Mouse (Mus musculus): ENCODE measurements around the gene Slc25a34.

Gene Slc25a34

GRCm38 (mm10) chr4:141623666-141624065, at the start of gene Slc25a34:
TSS of gene Slc25a34 (minus strand) at chr4:141623821.
- DNase-seq (ENCODE audit: low spot score in 2 of 2), result peak in 1 of 2 experiments; percentile 31

GRCm38 (mm10) chr4:141672325-141672724, 48.7 kb upstream of the Slc25a34 start:
- DNase-seq (ENCODE audit: low spot score in 2 of 2), result no peak

GRCm38 (mm10) chr4:141671389-141671788, 47.8 kb upstream of the Slc25a34 start:
- no peak for DNase-seq (ENCODE audit: low spot score in 2 of 2)

GRCm38 (mm10) chr4:141669898-141670712, 46.5 kb upstream of the Slc25a34 start:
- no peak for DNase-seq (ENCODE audit: low spot score in 2 of 2)

- DNase-seq (ENCODE audit: low spot score in 2 of 2), result no peak
Observed at GRCm38 (mm10) chr4:141664799-141665198, 41.2 kb upstream of the Slc25a34 start, which contains the start of gene Plekhm2. TSS of gene Plekhm2 (minus strand) at chr4:141664899.

GRCm38 (mm10) chr4:141664011-141664745, 40.6 kb upstream of the Slc25a34 start:
- DNase-seq (ENCODE audit: low spot score in 2 of 2), result peak; percentile 68 to 71

- DNase-seq (ENCODE audit: low spot score in 2 of 2), result peak in 1 of 2 experiments; percentile 26
Observed at GRCm38 (mm10) chr4:141663122-141663931, 39.7 kb upstream of the Slc25a34 start.

- DNase-seq (ENCODE audit: low spot score in 2 of 2), result no peak
Observed at GRCm38 (mm10) chr4:141660884-141661283, 37.3 kb upstream of the Slc25a34 start.

- no peak for DNase-seq (ENCODE audit: low spot score in 2 of 2)
Observed at GRCm38 (mm10) chr4:141659739-141660138, 36.1 kb upstream of the Slc25a34 start.

GRCm38 (mm10) chr4:141658846-141659484, 35.3 kb upstream of the Slc25a34 start:
- DNase-seq (ENCODE audit: low spot score in 2 of 2), result no peak

- no peak for DNase-seq (ENCODE audit: low spot score in 2 of 2)
Observed at GRCm38 (mm10) chr4:141656932-141657331, 33.3 kb upstream of the Slc25a34 start.

- DNase-seq (ENCODE audit: low spot score in 2 of 2), result peak in 1 of 2 experiments; percentile 31
Observed at GRCm38 (mm10) chr4:141655908-141656608, 32.4 kb upstream of the Slc25a34 start.

GRCm38 (mm10) chr4:141654509-141654908, 30.9 kb upstream of the Slc25a34 start:
- no peak for DNase-seq (ENCODE audit: low spot score in 2 of 2)

- no peak for DNase-seq (ENCODE audit: low spot score in 2 of 2)
Observed at GRCm38 (mm10) chr4:141653813-141654212, 30.2 kb upstream of the Slc25a34 start.

GRCm38 (mm10) chr4:141653044-141653443, 29.4 kb upstream of the Slc25a34 start:
- DNase-seq (ENCODE audit: low spot score in 2 of 2), result no peak

GRCm38 (mm10) chr4:141651944-141652343, 28.3 kb upstream of the Slc25a34 start:
- no peak for DNase-seq (ENCODE audit: low spot score in 2 of 2)

GRCm38 (mm10) chr4:141651286-141651685, 27.7 kb upstream of the Slc25a34 start:
- no peak for DNase-seq (ENCODE audit: low spot score in 2 of 2)

GRCm38 (mm10) chr4:141649244-141649643, 25.6 kb upstream of the Slc25a34 start:
- no peak for DNase-seq (ENCODE audit: low spot score in 2 of 2)

GRCm38 (mm10) chr4:141648262-141648661, 24.6 kb upstream of the Slc25a34 start:
- no peak for DNase-seq (ENCODE audit: low spot score in 2 of 2)

GRCm38 (mm10) chr4:141647187-141647586, 23.6 kb upstream of the Slc25a34 start:
- DNase-seq (ENCODE audit: low spot score in 2 of 2), result no peak

GRCm38 (mm10) chr4:141645988-141646387, 22.4 kb upstream of the Slc25a34 start:
- no peak for DNase-seq (ENCODE audit: low spot score in 2 of 2)
